Mouse (Mus musculus) neural tube, embryonic 10.5 days (tissue): ENCODE data around the gene Clec12b.
A peak's percentile ranks its signal among the peaks of the same experiment; 100 is the strongest.

Experiments used
- DNase-seq: peaks from one replicate; pipeline ENCODE4 v3.0.0-alpha.2; 2017; ENCODE audit warnings: low spot score; ENCODE audit errors: extremely low spot score

Clec12b gene

GRCm38 (mm10) chr6:129385774-129386173, at the start of gene Clec12b:
Gene Clec12b, minus strand, starts transcription at chr6:129385874.
- no peak for DNase-seq

- DNase-seq: no peak
Measured at GRCm38 (mm10) chr6:129434239-129434638, 48.6 kb upstream of the Clec12b start.

- no peak for DNase-seq
Measured at GRCm38 (mm10) chr6:129427281-129427680, 41.6 kb upstream of the Clec12b start.

GRCm38 (mm10) chr6:129425812-129426211, 40.1 kb upstream of the Clec12b start:
- no peak for DNase-seq

DNA sequence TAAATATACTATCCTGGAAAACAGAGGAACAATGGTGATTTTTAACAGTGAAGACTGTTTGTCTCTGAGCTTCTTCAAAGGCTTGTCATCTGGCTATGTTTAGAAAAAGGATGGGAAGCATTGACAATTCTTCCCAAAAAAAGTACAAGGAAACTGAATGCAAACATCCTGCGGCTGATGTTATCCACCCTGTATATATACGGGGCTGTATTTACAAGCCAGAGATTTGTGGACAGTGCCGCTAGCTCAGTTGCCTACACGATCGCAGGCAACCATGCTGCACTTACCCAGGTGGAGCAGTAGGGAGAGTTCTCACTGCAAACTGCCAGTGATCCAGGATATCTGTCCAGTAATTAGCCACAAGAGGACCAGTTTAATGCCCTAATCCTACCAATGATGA, 39.5 kb upstream of the Clec12b start:
- DNase-seq: no peak

GRCm38 (mm10) chr6:129423734-129424072, 38.0 kb upstream of the Clec12b start:
- peak; percentile 75 for DNase-seq

DNA sequence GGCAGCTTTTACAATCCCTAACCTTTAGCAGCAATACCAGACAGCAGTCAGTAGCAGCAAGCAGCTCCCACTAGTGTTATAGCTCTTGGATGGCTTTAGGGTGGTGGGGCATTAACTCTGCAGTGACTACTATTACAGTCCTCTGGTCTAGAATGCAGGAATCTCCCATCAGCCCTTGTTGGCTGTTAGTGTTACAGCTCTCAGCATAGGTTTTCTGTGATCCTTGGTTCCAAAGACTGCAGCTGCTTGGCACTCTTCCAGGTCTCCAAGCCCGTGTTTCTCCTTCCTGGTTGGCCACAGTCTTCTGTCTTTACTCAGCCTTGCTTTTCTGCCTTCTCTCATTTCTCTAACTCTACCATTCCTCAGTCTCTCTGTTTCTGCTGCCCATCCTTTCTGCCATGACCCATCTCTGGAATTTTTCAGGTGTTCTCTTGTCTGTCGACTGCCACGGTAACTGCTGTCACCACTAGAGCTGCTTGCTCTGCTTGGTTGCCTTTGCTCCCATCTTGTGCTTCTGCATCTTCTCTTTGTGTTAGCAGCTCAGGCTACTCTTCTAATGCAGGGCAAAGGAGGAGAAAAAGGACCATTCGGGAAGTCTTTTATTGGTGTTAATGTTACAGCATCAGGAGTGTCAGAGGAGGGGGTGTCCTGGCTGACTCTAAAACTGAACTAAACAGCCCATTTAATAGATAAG, 37.5 kb upstream of the Clec12b start:
- no peak for DNase-seq

- no peak for DNase-seq
Measured at GRCm38 (mm10) chr6:129422311-129422710, 36.6 kb upstream of the Clec12b start.

DNA sequence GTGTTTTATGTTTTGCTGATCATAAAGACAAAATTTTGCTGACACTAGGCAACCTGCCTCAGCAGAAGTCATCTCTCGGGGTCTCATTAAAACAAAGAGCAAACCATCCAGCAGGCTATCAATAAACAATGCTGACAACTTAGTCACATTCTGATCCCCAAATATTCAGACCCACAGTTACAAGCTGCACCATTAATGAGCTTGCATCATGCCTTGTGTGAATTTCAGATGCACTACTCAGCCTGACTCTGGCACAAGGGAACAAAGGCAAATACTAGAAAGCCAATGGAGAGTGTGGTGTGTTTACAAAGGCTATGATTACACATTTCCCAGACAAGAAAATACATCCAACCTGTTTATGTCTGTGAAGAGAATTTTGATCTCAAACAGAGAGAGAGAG, 28.5 kb upstream of the Clec12b start:
- no peak for DNase-seq

GRCm38 (mm10) chr6:129408562-129408961, 22.9 kb upstream of the Clec12b start, which contains the start of gene Clec9a:
Gene Clec9a, plus strand, starts transcription at chr6:129408862.
- no peak for DNase-seq

GRCm38 (mm10) chr6:129407324-129407723, 21.6 kb upstream of the Clec12b start:
- no peak for DNase-seq

- DNase-seq: no peak
Measured at GRCm38 (mm10) chr6:129405999-129406398, 20.3 kb upstream of the Clec12b start.

GRCm38 (mm10) chr6:129403391-129403790, 17.7 kb upstream of the Clec12b start:
- no peak for DNase-seq

- no peak for DNase-seq
Measured at GRCm38 (mm10) chr6:129402404-129402803, 16.7 kb upstream of the Clec12b start.

DNA sequence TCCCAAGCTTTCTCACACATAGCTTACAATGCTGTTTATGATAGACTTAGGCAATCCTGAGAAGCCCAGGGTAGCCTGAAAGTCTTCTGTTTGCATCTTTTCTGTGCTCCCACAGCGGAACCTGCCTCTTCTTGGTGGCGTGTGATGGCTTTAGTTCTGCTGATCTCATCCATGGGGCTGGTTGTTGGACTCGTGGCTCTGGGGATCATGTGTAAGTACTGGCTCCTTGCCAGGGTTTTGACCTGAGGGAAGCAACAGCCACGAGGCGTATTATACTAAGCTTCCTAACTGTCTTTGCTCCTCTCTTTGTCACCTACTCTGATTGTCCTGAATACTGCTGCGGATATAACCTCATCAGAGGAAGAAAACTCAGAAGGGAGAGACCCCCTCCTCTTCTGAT, 14.3 kb upstream of the Clec12b start:
- DNase-seq: no peak

- no peak for DNase-seq
Measured at GRCm38 (mm10) chr6:129396997-129397396, 11.3 kb upstream of the Clec12b start, which contains the start of gene Clec1b. Gene Clec1b, plus strand, starts transcription at chr6:129397297.

GRCm38 (mm10) chr6:129393732-129394131, 8.1 kb upstream of the Clec12b start:
- no peak for DNase-seq

- DNase-seq: no peak
Measured at GRCm38 (mm10) chr6:129393087-129393720, 7.5 kb upstream of the Clec12b start.

DNA sequence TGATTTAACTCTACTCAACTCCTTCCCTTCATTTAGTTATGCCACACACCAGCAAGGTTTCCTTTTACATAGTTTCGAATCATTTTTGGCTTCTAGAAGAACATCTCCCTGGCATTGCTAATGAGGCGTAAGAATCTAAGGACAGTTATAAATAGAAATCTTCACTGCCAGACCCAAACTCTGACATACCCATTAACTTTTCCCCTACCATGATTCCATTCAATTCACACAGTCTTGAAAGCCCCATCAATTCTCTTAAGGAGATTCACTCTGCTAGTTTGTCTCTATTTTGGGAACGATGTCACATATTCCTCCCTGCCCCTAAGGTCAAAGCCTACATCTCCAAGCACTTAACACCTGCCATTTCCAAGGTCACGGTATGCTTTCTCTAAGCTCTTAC, 674 bp downstream of the Clec12b start:
- DNase-seq: no peak

- no peak for DNase-seq
Measured at GRCm38 (mm10) chr6:129383466-129383865, 2.2 kb downstream of the Clec12b start.

DNA sequence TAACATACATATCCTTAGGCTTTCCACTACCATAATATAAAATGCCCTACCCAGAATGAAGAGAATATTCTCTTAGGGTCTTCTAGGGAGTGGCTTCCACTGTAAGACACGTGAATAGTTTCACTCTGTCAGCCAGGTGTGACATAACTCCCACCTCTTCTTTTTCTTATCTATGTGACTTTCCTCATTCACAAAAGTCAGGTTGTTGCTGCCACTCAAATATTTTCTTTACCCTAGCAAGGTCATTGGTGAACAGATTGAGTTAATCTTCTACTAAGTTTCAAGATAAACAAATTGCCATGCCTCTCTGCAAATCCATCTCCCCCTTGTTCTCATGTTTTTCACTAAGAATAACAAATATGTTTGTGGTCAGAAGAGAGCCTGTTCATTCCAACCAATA, 3.9 kb downstream of the Clec12b start:
- no peak for DNase-seq

DNA sequence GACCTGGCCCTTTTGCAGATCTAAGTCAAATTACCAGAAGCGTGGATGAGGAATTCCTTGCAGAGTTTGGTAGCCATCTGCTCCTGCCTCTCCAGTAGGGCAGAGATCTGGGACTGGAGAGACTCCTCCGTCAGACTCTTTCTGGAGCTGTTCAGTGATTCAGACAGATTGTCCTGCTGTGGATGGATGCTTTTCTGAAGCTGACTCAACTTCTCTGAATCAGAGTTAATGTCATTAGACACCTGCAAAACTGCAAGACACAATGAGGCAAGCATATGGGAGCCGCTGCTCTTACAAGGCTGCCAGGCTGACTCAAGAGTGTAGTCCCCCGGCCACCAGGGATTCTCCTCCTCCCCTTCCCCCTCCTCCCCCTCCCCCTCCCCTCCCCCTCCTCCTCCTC, 5.2 kb downstream of the Clec12b start:
- DNase-seq: no peak

GRCm38 (mm10) chr6:129374937-129375471, 10.7 kb downstream of the Clec12b start:
- DNase-seq: no peak
